Mouse (Mus musculus) stomach, postnatal 0 days (tissue): ENCODE data around the gene Plaur.
A peak's percentile ranks its signal among the peaks of the same experiment; 100 is the strongest.

Experiments
- CTCF ChIP-seq: IDR thresholded peaks from 2 replicates; pipeline ENCODE4 v1.5.1; 2016; ENCODE audit warnings: antibody characterized with exemption, low read depth, mild to moderate bottlenecking, moderate library complexity
- EP300 ChIP-seq: optimal IDR thresholded peaks from 2 replicates; pipeline ENCODE3; 2016; ENCODE audit warnings: antibody characterized with exemption

DNA sequence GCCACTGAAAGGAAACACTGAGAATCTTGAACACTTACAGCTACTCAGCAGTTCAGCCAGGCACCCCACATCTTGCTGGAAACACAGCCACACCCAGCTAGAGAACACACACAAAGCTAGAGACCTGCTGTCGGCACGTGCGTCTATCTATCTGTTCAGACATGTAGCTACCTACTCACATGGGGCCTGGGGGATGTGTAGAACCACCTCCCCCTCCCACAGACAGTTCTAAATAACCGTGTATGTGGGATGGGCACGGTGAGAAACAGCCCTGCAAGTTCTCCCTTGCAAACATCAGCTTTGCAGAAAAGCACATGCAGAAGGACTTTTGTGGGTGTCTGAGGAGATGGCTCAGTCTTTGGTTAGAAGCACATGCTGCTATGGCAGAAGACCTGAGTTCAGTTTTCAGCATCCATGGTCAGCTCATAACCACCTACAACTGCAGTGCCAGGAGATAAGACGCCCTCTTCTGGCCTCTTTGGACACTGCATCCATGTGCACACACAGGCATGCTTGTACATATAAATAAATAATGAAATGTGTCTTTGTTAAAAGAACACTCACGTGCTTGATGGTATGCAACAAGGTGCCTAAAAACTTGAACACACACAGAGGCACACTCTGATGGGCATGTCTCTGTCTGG is 15.5 kb upstream of the Plaur start:
- TF ChIP-seq CTCF (peak; percentile 55), EP300 (no peak)
